Mouse (Mus musculus): ENCODE measurements around the gene Ltb. TPM values are rescaled to one million over a fixed set of nuclear protein-coding genes. Genes with fewer than 3 reads are reported as not detected.

Gene Ltb
- polyA plus RNA-seq (2012; ENCODE audit: insufficient read depth, low replicate concordance): 12.1 TPM in 1 of 2 replicates, not detected in the other

DNA sequence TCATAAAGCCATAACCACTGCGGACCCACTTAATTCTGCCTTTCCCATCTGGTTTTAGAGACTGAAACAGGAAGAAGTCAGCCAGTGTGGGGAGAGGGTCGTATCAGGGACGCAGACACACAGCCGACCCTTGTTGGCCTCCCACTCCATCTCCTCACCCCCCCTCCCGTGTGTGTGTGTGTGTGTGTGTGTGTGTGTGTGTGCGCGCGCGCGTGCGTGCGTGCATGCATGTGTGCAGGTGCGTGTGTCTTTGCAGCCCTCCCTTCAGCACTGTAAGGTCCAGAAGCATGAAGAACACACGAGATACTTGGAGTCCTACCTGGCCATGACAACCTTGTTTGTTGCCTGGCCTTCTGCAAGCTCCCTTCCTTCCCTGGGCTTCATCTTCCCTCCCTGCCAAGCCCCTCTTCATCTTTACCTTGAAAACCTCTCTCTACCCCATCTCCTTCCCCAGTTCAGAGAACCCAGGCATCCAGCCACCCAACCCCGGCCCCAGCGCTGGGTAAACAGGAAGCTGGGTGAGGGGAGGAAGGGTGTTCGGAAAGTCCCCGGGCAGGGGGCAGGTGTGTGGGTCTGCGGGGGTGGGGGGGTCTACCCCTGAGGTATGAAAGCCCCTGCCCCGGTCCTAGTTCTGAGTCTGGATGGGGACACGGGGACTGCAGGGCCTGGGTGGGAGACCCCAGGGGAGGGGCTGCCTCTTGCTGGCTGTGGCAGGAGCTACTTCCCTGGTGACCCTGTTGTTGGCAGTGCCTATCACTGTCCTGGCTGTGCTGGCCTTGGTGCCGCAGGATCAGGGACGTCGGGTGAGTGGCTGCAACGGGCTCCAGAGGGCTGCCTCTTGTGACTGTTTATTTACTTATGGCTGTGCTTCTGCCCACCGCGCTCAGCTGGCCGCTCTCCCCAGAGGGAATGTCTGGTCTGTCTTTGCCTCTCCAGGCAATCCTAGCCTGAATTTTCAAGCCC lies at the start of gene Ltb:
TSS of gene Ltb (plus strand) at position 559 of the 963 bp plus-strand sequence.
- H3K4me1 ChIP-seq: peaks cover 89% of the 10 kb centered on the region
- H3K36me3 ChIP-seq (replicated peaks; ENCODE audit: low read length): peaks cover 6% of the 10 kb centered on the region
- H3K27me3 ChIP-seq (replicated peaks): no peaks in the 10 kb centered on the region
- H3K4me3 ChIP-seq (replicated peaks): peak within 1 kb of the TSS; percentile 97
- no peak for TF ChIP-seq GATA1 (IDR thresholded peaks at IDR 0.05; ENCODE audit: borderline replicate concordance, low read length)
- TF ChIP-seq FLI1 (IDR thresholded peaks at IDR 0.05; ENCODE audit: low read length): no peak
- H3K9me3 ChIP-seq: no peaks in the 10 kb centered on the region

DNA sequence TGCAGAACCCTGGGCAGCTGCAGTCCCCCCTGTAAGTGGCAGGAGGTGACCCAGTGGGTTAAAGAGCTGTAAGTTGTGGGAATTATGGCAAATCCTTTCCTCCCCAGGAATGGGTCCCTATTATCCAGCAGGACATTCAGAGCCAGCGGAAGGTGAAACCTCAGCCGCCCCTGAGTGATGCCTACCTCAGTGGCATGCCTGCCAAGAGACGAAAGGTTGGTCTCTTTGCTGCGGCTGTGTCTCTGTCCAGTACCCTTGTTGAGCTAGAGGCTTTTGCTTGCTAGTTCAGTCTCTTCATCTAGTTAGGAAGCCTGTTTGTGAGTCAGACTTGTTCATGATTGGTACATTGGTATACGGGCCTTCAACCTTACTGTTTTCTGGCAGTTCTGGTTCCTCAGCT lies 48.1 kb upstream of the Ltb start:
- no peaks in the 10 kb centered on the region; the same call in 1 of the 2 replicates for H3K4me1 ChIP-seq
- TF ChIP-seq GATA1 (IDR thresholded peaks at IDR 0.05; ENCODE audit: borderline replicate concordance, low read length) (no peak), FLI1 (IDR thresholded peaks at IDR 0.05; ENCODE audit: low read length) (no peak)
- no peaks in the 10 kb centered on the region for H3K27me3 ChIP-seq (replicated peaks)
- H3K9me3 ChIP-seq: peaks cover 8% of the 10 kb centered on the region
- peaks cover 99% of the 10 kb centered on the region for H3K36me3 ChIP-seq (replicated peaks; ENCODE audit: low read length)
- H3K4me3 ChIP-seq (replicated peaks): no peak overlapping the region

DNA sequence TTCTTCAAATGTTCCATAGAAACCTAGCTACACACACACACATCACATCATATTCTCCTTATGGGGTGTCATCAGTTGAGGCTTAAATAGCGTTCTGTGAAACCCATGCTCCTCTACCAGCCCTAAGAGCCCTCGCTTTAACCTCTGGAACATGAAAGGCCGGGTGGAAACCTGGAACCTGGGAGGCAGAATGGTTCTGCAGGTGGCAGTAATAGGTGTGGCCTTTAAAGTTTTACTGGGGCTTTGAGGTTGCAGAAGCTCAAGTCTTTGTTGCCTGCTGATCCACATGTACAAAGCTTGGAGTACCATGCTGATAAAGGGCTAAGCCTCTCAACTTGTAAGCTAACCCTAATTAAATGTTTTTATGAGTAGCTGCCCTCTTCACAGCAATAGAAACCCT lies 46.9 kb upstream of the Ltb start:
- peaks cover 98% of the 10 kb centered on the region for H3K36me3 ChIP-seq (replicated peaks; ENCODE audit: low read length)
- no peak overlapping the region for H3K4me3 ChIP-seq (replicated peaks)
- TF ChIP-seq FLI1 (IDR thresholded peaks at IDR 0.05; ENCODE audit: low read length): no peak
- TF ChIP-seq GATA1 (IDR thresholded peaks at IDR 0.05; ENCODE audit: borderline replicate concordance, low read length): no peak
- H3K4me1 ChIP-seq: no peaks in the 10 kb centered on the region
- H3K27me3 ChIP-seq (replicated peaks): no peaks in the 10 kb centered on the region
- H3K9me3 ChIP-seq: peaks cover 8% of the 10 kb centered on the region

DNA sequence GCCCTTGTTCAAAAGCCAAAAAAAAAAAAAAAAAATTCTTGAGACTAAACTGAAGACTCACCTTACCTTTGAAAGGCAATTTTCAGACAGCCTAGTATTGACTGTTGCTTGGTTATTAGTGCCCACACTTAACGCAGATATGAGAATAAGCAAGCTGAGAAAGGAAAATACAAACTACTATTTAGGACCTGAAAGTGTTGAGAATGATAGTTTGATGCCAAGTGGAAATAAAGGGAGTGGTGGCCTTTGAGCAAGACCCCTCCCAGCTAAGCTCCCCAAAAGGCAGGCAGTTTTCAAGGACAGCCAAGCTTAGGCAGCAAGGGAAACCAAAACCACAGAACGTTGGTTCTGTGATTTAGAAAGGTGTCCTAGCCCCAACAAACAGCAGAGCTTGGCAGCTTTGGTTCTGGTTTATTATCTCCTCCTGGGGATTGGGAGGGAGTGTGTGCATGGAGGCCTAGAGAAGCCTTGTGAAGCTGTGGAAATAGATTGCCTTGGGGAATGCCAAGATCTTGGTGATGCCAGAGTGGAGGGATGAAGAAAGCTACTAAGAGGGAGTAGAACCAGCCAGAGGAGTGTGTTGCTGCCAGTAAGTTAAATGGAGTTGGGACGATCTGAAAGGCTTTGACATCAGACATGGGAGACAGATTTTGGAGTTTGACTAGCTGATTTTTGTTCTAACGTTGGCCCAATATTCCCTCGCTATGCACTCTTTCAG lies 46.2 kb upstream of the Ltb start:
- Histone ChIP-seq H3K36me3 (replicated peaks; ENCODE audit: low read length) (peaks cover 98% of the 10 kb centered on the region), H3K9me3 (peaks cover 5% of the 10 kb centered on the region), H3K4me1 (no peaks in the 10 kb centered on the region), H3K27me3 (replicated peaks) (no peaks in the 10 kb centered on the region), H3K4me3 (replicated peaks) (no peak overlapping the region)
- TF ChIP-seq FLI1 (IDR thresholded peaks at IDR 0.05; ENCODE audit: low read length): no peak
- no peak for TF ChIP-seq GATA1 (IDR thresholded peaks at IDR 0.05; ENCODE audit: borderline replicate concordance, low read length)

DNA sequence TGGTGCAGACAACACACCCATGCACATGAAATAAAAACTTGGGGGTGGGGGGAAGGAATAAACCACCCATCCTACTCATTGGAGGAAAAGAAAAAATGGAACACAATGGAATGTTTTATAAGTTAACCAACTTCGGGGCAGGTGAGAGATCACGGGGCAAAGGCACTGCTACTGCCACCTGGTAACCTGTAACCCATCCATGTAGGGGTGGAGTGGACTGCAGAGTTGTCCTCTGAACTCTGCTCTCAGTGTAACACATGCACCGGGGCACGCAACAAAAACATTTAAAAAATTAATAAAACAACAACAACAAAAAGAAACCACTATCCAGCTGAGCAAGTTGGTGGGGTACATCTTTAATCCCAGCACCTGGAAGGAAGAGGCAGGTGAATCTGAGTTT lies 42.1 kb upstream of the Ltb start:
- no peaks in the 10 kb centered on the region for H3K9me3 ChIP-seq
- H3K36me3 ChIP-seq (replicated peaks; ENCODE audit: low read length): peaks cover 98% of the 10 kb centered on the region
- H3K27me3 ChIP-seq (replicated peaks): no peaks in the 10 kb centered on the region
- H3K4me1 ChIP-seq: peaks cover 13% of the 10 kb centered on the region
- TF ChIP-seq GATA1 (IDR thresholded peaks at IDR 0.05; ENCODE audit: borderline replicate concordance, low read length) (no peak), FLI1 (IDR thresholded peaks at IDR 0.05; ENCODE audit: low read length) (no peak)
- H3K4me3 ChIP-seq (replicated peaks): no peak overlapping the region

DNA sequence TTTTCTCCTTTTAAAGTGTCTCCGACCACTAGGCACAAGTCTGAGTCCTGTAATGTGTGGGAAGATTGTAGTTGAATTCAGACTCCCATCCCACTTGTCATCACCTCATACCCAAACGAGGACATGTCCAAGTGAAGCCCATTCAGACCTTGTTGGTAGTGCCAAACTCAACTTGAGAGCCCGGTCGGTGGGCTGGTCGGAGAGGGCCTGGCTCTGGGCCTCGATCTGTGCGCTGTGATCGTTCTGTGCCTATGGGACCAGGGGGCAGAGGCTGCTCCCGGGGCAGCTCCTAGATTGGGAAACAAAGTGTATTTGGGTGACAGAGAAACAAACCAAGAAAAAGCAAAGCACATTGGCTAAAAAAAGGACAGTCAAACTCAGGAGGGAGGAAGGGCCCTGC lies 41.2 kb upstream of the Ltb start:
- TF ChIP-seq GATA1 (IDR thresholded peaks at IDR 0.05; ENCODE audit: borderline replicate concordance, low read length) (no peak), FLI1 (IDR thresholded peaks at IDR 0.05; ENCODE audit: low read length) (no peak)
- H3K9me3 ChIP-seq: no peaks in the 10 kb centered on the region
- no peaks in the 10 kb centered on the region for H3K27me3 ChIP-seq (replicated peaks)
- peaks cover 98% of the 10 kb centered on the region for H3K36me3 ChIP-seq (replicated peaks; ENCODE audit: low read length)
- H3K4me1 ChIP-seq: peaks cover 13% of the 10 kb centered on the region
- no peak overlapping the region for H3K4me3 ChIP-seq (replicated peaks)

DNA sequence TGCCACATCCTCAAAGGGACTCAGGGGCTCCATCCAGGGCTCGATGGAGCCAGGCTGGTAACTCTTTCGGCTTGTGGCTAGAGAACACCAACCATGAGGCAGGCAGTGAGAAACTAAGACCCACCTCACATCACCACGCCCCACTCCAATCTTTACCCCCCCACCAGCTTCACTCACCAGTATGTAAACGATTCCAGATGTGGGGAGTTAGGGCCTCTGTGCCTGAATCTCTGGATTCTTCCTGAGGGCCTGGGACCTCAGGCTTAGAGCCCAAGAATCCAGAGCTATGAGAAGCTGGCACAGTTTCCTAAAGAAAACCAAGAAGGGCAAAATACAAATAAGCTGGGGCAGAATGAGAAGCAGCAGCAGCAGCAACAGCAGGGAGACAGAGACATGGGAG lies 40.3 kb upstream of the Ltb start:
- peaks cover 13% of the 10 kb centered on the region for H3K4me1 ChIP-seq
- no peaks in the 10 kb centered on the region for H3K9me3 ChIP-seq
- no peaks in the 10 kb centered on the region for H3K27me3 ChIP-seq (replicated peaks)
- no peak overlapping the region for H3K4me3 ChIP-seq (replicated peaks)
- H3K36me3 ChIP-seq (replicated peaks; ENCODE audit: low read length): peaks cover 98% of the 10 kb centered on the region
- TF ChIP-seq FLI1 (IDR thresholded peaks at IDR 0.05; ENCODE audit: low read length) (no peak), GATA1 (IDR thresholded peaks at IDR 0.05; ENCODE audit: borderline replicate concordance, low read length) (no peak)

DNA sequence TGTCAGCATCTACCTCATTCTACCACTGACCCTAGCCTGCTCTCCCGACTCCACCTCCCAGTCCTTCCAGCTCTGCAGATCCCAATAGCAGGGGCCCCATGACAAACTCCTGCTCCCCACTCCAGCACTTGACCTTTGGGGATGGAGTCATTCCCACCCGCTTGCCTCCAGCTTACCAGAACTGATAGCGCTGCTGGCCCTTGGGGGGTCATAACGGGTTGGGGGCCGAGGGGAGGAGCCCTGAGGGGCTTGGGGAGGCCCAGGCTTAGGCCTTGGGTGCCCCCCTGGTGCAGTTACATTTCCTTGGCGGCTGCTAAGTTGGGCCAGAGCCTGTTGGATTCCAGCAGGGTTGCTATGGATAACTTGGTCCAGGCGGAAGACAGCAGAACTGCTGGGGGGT lies 39.6 kb upstream of the Ltb start:
- Histone ChIP-seq H3K27me3 (replicated peaks) (no peaks in the 10 kb centered on the region), H3K36me3 (replicated peaks; ENCODE audit: low read length) (peaks cover 98% of the 10 kb centered on the region), H3K4me3 (replicated peaks) (no peak overlapping the region), H3K4me1 (peaks cover 13% of the 10 kb centered on the region), H3K9me3 (no peaks in the 10 kb centered on the region)
- TF ChIP-seq FLI1 (IDR thresholded peaks at IDR 0.05; ENCODE audit: low read length) (no peak), GATA1 (IDR thresholded peaks at IDR 0.05; ENCODE audit: borderline replicate concordance, low read length) (no peak)

DNA sequence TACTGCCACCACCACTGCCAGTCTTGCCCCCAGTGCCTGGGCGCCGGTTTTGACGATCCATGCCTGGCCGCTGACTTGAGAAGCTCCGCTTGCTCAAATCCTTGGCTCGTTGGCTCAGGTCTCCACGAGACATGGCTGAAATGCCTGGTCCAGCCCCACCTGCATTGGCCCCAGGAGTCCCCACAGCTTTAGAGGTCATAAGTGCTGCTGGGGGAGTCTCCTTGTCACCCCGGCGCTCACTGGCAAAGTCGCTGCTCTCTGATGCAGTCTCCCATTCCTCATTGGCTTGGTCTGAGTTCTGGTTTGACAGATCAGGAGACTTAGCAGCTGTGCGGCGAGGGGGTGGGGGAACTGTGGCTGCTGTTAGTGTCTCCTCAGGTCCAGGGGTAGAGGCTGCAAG lies 38.8 kb upstream of the Ltb start:
- Histone ChIP-seq H3K4me3 (replicated peaks) (no peak overlapping the region), H3K27me3 (replicated peaks) (no peaks in the 10 kb centered on the region), H3K9me3 (no peaks in the 10 kb centered on the region), H3K36me3 (replicated peaks; ENCODE audit: low read length) (peaks cover 98% of the 10 kb centered on the region), H3K4me1 (peaks cover 13% of the 10 kb centered on the region)
- no peak for TF ChIP-seq GATA1 (IDR thresholded peaks at IDR 0.05; ENCODE audit: borderline replicate concordance, low read length)
- no peak for TF ChIP-seq FLI1 (IDR thresholded peaks at IDR 0.05; ENCODE audit: low read length)
